Mouse (Mus musculus): ENCODE measurements around the gene Dleu7.

DNA sequence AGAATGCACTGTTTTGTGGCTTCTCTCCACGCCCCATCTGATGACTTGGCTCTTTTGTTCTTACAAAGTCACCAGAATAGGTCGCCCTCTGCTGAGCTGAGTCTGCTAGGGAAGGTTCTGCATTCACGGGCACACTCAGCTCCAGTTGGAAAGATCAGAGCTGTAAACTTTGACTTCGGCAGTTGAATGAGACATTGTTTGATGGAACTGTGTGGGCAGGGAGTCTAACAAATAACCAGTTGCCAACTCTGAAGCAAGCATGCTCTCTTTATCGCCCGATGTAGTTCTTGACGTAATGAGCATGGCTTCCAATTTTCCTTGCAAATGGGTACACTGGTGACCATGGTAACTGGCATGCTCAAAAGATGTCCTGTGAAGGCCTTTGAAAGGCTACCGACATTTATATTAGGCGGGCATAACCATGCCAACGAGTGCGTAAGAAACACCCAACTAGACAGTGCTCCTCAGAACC, 66.2 kb downstream of the Dleu7 start:
- TF ChIP-seq CTCF (IDR thresholded peaks at IDR 0.05) (peak; percentile 57), EP300 (IDR thresholded peaks at IDR 0.05) (no peak)

Data from lung, postnatal 0 days (tissue).